Mouse (Mus musculus): ENCODE results near the gene Alg2. TPM values are rescaled to one million over a fixed set of nuclear protein-coding genes. Genes with fewer than 3 reads are reported as not detected.

Alg2 gene
- polyA plus RNA-seq, 1 experiment = 15.7 TPM

GRCm38 (mm10) chr4:47435566-47436360 lies 38.4 kb downstream of the Alg2 start:
- Histone ChIP-seq H3K4me1 (ENCODE audit: control insufficient read depth, insufficient read depth, insufficient read length) (no peaks in the 10 kb centered on the region; the same call in 1 of the 2 replicates), H3K36me3 (ENCODE audit: control insufficient read depth, insufficient read depth, low read length) (no peaks in the 10 kb centered on the region), H3K4me3 (ENCODE audit: extremely low read depth, insufficient read depth, insufficient read length) (no peak overlapping the region), H3K27ac (ENCODE audit: insufficient read depth, low read length) (no peak overlapping the region), H3K27me3 (ENCODE audit: control insufficient read depth, insufficient read depth, low read length) (no peaks in the 10 kb centered on the region)
- WGBS = 79% methylated on average over 28 of the region's 28 CpGs
- no peak for DNase-seq (ENCODE audit: low read depth in 1 of 2, low spot score in 2 of 2)
- TF ChIP-seq CTCF (IDR thresholded peaks at IDR 0.05; ENCODE audit: extremely low read depth, insufficient read depth, insufficient read length, insufficient replicate concordance) (no peak), POLR2A (IDR thresholded peaks at IDR 0.05; ENCODE audit: low read depth, low read length) (no peak)

DNA sequence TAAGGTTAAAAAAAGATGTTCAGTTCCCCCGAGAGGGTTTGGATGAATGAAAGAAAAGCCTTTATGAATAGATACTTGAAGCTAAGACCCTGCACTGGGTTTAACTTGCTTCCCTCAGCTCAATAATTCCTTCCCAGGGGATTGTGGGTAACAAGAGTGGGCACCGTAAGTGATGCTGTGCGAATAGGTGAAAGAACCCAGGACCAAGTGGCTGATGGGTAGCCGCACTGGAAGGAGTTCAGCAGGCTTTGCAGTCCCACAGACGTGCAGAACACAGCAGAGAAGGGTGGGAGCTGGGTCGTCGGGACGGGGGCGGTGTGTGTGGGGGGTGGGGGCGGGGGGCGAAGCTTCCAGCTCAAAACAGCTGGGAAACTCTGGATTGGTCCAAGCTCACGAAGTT lies 39.0 kb downstream of the Alg2 start:
- no peak for TF ChIP-seq POLR2A (IDR thresholded peaks at IDR 0.05; ENCODE audit: low read depth, low read length)
- no peak for TF ChIP-seq CTCF (IDR thresholded peaks at IDR 0.05; ENCODE audit: extremely low read depth, insufficient read depth, insufficient read length, insufficient replicate concordance)
- 89% methylated on average over 12 of the region's 12 CpGs for WGBS

GRCm38 (mm10) chr4:47432766-47433165 lies 41.4 kb downstream of the Alg2 start:
- no peaks in the 10 kb centered on the region; the same call in 1 of the 2 replicates for H3K4me1 ChIP-seq (ENCODE audit: control insufficient read depth, insufficient read depth, insufficient read length)
- no peak for TF ChIP-seq CTCF (IDR thresholded peaks at IDR 0.05; ENCODE audit: extremely low read depth, insufficient read depth, insufficient read length, insufficient replicate concordance)
- TF ChIP-seq POLR2A (IDR thresholded peaks at IDR 0.05; ENCODE audit: low read depth, low read length) = no peak
- no peak for DNase-seq (ENCODE audit: low read depth in 1 of 2, low spot score in 2 of 2)
- H3K36me3 ChIP-seq (ENCODE audit: control insufficient read depth, insufficient read depth, low read length) = no peaks in the 10 kb centered on the region
- H3K27me3 ChIP-seq (ENCODE audit: control insufficient read depth, insufficient read depth, low read length) = no peaks in the 10 kb centered on the region
- H3K4me3 ChIP-seq (ENCODE audit: extremely low read depth, insufficient read depth, insufficient read length) = no peak overlapping the region
- H3K27ac ChIP-seq (ENCODE audit: insufficient read depth, low read length) = no peak overlapping the region
- WGBS = 92% methylated on average over 7 of the region's 7 CpGs

More for the DNA sequence above, 39.0 kb downstream of the Alg2 start:
- no peak overlapping the region for H3K27ac ChIP-seq (ENCODE audit: insufficient read depth, low read length)
- no peak overlapping the region for H3K4me3 ChIP-seq (ENCODE audit: extremely low read depth, insufficient read depth, insufficient read length)
- H3K36me3 ChIP-seq (ENCODE audit: control insufficient read depth, insufficient read depth, low read length) = no peaks in the 10 kb centered on the region
- no peaks in the 10 kb centered on the region for H3K27me3 ChIP-seq (ENCODE audit: control insufficient read depth, insufficient read depth, low read length)
- no peak for DNase-seq (ENCODE audit: low read depth in 1 of 2, low spot score in 2 of 2)
- H3K4me1 ChIP-seq (ENCODE audit: control insufficient read depth, insufficient read depth, insufficient read length) = no peaks in the 10 kb centered on the region; the same call in 1 of the 2 replicates

GRCm38 (mm10) chr4:47431081-47431480 lies 43.1 kb downstream of the Alg2 start:
- Histone ChIP-seq H3K36me3 (ENCODE audit: control insufficient read depth, insufficient read depth, low read length) (no peaks in the 10 kb centered on the region), H3K4me3 (ENCODE audit: extremely low read depth, insufficient read depth, insufficient read length) (no peak overlapping the region), H3K27me3 (ENCODE audit: control insufficient read depth, insufficient read depth, low read length) (no peaks in the 10 kb centered on the region), H3K4me1 (ENCODE audit: control insufficient read depth, insufficient read depth, insufficient read length) (no peaks in the 10 kb centered on the region; the same call in 1 of the 2 replicates), H3K27ac (ENCODE audit: insufficient read depth, low read length) (no peak overlapping the region)
- no peak for DNase-seq (ENCODE audit: low read depth in 1 of 2, low spot score in 2 of 2)
- TF ChIP-seq POLR2A (IDR thresholded peaks at IDR 0.05; ENCODE audit: low read depth, low read length) (no peak), CTCF (IDR thresholded peaks at IDR 0.05; ENCODE audit: extremely low read depth, insufficient read depth, insufficient read length, insufficient replicate concordance) (no peak)
- WGBS = 88% methylated on average over 5 of the region's 5 CpGs

DNA sequence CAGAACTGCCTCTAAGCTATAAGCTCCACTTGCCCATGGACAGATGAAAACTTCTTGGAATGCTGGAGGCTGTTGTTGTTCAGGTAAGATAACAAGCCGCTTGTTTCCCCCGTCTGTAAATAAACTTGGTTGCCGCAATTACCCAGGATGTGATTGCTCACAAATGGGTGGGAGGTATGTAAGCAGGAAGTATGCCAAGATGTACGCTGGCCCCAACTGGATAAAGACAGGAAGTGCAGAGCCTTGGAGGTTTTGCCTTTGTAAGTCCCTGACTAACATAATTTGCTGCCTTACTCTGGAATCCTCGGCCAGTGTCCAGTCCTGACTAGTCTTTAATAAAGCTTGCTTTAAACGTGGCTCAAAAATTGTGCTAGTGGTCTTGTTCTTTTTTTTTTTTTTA lies 43.6 kb downstream of the Alg2 start:
- WGBS = 69% methylated on average over 6 of the region's 6 CpGs
- no peak overlapping the region for H3K4me3 ChIP-seq (ENCODE audit: extremely low read depth, insufficient read depth, insufficient read length)
- no peak overlapping the region for H3K27ac ChIP-seq (ENCODE audit: insufficient read depth, low read length)
- H3K27me3 ChIP-seq (ENCODE audit: control insufficient read depth, insufficient read depth, low read length) = no peaks in the 10 kb centered on the region
- TF ChIP-seq CTCF (IDR thresholded peaks at IDR 0.05; ENCODE audit: extremely low read depth, insufficient read depth, insufficient read length, insufficient replicate concordance) (no peak), POLR2A (IDR thresholded peaks at IDR 0.05; ENCODE audit: low read depth, low read length) (no peak)
- no peaks in the 10 kb centered on the region for H3K36me3 ChIP-seq (ENCODE audit: control insufficient read depth, insufficient read depth, low read length)
- H3K4me1 ChIP-seq (ENCODE audit: control insufficient read depth, insufficient read depth, insufficient read length) = no peaks in the 10 kb centered on the region; the same call in 1 of the 2 replicates
- DNase-seq (ENCODE audit: low read depth in 1 of 2, low spot score in 2 of 2) = no peak

DNA sequence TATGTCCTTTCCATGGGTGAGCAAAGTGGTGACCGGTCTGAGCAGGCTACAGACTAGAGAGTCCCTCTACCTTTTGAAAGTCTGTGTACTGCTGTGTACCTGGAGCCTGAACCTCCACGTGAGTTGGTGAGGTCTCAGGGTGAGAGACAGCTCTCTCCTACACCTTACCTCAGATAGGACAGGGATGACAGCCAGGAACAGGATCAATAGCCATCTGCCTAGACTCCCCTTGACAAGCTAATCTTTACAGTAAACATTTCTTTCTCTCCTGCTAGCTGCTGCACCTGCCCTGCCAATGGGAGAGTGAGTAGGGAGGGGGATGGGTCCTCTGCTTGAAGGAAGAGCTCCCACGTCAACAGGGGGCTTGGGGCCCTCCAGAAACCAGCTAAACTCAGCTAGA lies 46.5 kb downstream of the Alg2 start:
- DNase-seq (ENCODE audit: low read depth in 1 of 2, low spot score in 2 of 2) = no peak
- Histone ChIP-seq H3K4me1 (ENCODE audit: control insufficient read depth, insufficient read depth, insufficient read length) (no peaks in the 10 kb centered on the region; the same call in 1 of the 2 replicates), H3K4me3 (ENCODE audit: extremely low read depth, insufficient read depth, insufficient read length) (no peak overlapping the region), H3K36me3 (ENCODE audit: control insufficient read depth, insufficient read depth, low read length) (no peaks in the 10 kb centered on the region), H3K27ac (ENCODE audit: insufficient read depth, low read length) (no peak overlapping the region), H3K27me3 (ENCODE audit: control insufficient read depth, insufficient read depth, low read length) (no peaks in the 10 kb centered on the region)
- TF ChIP-seq POLR2A (IDR thresholded peaks at IDR 0.05; ENCODE audit: low read depth, low read length) (no peak), CTCF (IDR thresholded peaks at IDR 0.05; ENCODE audit: extremely low read depth, insufficient read depth, insufficient read length, insufficient replicate concordance) (no peak)
- 81% methylated on average over 3 of the region's 3 CpGs for WGBS

- H3K4me3 ChIP-seq (ENCODE audit: extremely low read depth, insufficient read depth, insufficient read length) = no peak overlapping the region
- H3K27ac ChIP-seq (ENCODE audit: insufficient read depth, low read length) = no peak overlapping the region
- no peak for DNase-seq (ENCODE audit: low read depth in 1 of 2, low spot score in 2 of 2)
- no peaks in the 10 kb centered on the region for H3K27me3 ChIP-seq (ENCODE audit: control insufficient read depth, insufficient read depth, low read length)
- H3K4me1 ChIP-seq (ENCODE audit: control insufficient read depth, insufficient read depth, insufficient read length) = no peaks in the 10 kb centered on the region; the same call in 1 of the 2 replicates
- no peaks in the 10 kb centered on the region for H3K36me3 ChIP-seq (ENCODE audit: control insufficient read depth, insufficient read depth, low read length)
- 30% methylated on average over 16 of the region's 16 CpGs for WGBS
- TF ChIP-seq CTCF (IDR thresholded peaks at IDR 0.05; ENCODE audit: extremely low read depth, insufficient read depth, insufficient read length, insufficient replicate concordance) (no peak), POLR2A (IDR thresholded peaks at IDR 0.05; ENCODE audit: low read depth, low read length) (no peak)
Observed at GRCm38 (mm10) chr4:47425247-47425830, 48.8 kb downstream of the Alg2 start.
